Mouse (Mus musculus): ENCODE results near the gene Tmem45b.

Gene Tmem45b

DNA sequence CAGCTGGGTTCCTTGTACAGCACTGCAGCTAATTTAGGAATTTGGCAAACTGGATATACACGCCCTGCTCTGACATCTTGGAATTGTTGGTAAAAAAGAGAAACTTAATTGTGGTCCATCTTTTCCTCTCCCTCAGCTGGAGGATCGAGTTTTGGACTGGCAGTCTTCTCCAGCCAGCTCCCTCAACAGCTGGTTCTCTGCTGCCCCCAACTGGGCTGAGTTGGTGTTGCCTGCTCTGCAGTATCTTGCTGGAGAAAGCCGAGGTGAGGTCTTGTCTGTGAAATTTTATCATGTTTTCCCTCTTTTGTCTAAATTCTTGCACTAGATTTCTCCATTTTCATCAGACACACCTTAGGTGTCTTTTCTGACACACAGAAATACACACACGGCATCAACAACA lies 63.8 kb downstream of the Tmem45b start:
- DNase-seq = peak; percentile 60 to 67

DNA sequence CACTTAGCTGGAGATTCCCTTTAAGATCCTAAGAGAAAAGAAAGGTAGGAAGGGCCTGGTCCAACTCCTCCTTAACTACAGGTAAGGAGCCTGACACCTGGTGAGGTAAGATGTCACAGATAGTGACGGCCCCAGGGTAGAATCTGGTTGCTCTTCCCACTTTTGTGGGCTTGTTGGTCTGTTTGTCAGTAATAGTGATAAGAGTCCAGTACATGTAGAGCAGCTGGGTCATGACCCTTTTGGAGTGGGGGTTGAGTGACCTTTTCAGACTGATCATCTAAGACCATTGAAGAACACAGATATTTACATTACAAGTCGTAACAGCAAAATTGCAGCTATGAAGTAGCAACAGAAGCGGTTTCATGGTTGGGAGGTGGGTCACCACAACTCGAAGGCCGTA lies 77.1 kb downstream of the Tmem45b start:
- no peak for DNase-seq

DNA sequence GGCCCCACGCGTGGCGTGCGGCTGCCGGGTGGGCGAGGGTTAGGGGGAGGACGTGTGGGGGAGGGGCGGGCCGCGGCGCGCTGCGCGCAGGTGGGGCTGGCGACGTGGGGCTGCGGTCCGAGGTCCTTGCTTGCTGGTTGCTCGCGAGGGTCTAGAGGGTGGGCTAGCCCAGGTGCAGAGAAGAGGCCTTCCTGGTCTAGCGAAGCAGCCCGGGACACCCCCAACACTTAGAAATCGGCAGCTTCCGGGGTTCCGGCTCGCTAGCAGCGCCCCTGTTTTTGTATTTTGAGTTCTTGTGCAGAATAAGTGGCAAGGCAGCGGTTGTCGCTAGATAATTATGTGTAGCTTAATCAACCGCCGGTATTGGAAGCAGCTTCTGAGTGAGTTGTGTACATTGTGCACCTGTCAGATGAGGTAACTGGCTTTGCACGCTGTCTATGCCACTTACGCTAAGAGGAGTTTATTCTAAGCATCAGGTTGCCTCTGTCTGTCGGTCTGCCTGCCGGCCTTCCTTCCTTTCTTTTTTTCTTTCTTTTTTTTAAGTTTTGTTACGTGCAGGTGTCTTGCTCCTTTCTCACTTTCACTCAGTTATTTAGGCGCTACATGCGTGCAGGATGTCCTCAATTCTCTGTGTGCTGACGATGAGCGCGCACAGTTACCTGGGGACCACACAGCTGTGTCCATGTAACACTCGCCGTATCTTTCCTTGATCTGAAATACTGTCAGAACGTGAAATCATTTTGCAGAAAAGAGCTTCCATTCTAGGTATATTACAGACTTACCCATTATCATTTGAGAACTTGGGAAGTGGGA lies 77.7 kb downstream of the Tmem45b start:
- no peak for DNase-seq

DNA sequence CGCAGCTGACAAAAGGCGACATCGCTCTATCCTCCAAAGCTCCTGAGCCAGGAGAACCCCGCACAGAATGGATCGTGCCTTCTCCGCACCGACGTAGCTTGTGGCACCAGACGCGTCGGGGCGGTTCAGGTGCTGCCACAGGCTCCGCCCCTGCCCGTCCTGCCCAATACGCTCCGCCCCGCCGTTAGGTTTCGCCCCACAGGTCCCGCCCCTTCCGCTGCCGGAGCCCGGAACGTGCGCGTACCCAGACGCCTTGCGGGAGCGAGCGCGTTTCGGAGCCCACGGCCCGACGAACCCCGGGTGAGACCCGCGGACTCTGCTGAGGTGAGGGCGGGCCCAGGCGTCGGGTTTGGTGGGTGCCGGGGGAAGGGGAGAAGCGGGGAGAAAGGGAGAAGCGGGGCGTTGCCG lies 78.3 kb downstream of the Tmem45b start, which contains the start of gene Nfrkb:
Nfrkb (plus strand) TSS at position 246 of the 408 bp plus-strand sequence.
- peak; percentile 90 to 95 for DNase-seq

DNA sequence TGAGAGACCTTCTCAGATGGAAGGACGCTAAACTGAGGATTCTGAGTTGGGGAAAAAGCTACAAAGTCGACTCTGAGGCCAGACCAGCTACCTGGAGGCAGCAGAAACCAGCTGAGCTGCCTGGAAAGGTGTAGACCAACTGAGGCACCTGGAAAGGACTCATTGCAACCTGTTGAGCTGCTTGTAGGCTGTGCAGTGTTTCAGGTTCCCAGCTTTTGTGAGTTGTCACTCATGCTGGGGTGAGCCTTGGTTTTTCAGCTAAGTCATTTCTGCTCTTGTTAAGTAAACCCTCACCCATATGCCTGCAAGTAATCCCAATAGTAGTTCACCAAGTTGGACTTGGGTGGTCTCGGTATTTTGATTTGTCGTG lies 78.8 kb downstream of the Tmem45b start:
- DNase-seq = peak; percentile 8 to 10

DNA sequence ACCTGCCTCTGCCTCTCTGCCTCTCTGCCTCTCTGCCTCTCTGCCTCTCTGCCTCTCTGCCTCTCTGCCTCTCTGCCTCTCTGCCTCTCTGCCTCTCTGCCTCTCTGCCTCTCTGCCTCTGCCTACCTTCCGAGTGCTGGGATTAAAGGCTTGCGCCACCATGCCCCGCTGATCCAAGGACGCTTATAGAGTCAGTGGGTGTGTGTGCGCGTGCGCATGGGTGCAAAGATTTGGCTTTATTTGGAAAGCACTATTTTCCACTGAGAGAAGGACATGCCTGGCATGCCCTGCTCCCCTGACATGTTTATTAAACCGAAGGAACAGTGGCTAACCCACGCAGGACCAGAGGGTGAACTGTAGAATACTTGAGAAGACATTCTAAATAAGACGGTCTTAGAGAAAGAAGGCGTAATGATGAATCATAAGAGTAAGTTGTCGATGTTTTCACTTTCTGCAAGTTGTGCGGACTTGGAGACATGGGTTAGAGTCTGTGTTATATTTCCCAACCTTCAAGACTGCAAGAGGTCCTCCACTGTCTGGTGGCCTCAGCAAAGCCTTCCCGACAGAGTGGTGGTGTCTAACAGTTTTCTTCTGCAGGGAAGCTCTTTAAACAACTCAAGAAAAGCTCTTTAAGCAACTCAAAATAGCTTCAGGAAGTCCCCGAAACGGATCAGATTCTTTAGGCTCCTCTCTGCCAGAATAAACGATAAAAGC lies 79.3 kb downstream of the Tmem45b start:
- DNase-seq = no peak

DNA sequence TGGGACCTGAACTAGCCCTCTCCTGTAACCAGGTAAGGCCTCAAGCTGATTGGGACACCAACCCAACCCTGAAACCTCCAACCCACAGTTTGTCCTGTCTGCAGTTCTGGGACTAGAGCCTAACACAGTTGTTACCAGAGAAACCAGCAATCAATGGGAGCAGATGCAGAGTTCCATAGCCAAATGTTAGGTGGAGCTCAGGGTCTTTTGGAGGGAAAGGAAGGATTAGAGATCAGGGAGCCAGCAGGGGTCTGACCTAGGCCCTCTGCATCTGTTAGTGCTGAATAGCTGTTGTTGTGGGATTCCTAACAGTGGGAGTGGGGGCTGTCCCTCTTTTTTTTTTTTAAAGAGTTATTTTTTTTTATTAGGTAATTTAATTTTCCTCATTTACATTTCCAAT lies 87.6 kb downstream of the Tmem45b start:
- no peak for DNase-seq
